Mouse (Mus musculus) kidney, adult 9 months (tissue): Measurements from ENCODE around the gene Gm20823.
"Not testable (repeated sequence)": the region's sequence is repeated elsewhere in the genome, so short reads cannot be mapped to it uniquely, and the experiment has no call there.

Experiments used
- DNase-seq: peaks from one replicate; pipeline ENCODE4 v3.0.0; 2022

Gm20823 gene

DNA sequence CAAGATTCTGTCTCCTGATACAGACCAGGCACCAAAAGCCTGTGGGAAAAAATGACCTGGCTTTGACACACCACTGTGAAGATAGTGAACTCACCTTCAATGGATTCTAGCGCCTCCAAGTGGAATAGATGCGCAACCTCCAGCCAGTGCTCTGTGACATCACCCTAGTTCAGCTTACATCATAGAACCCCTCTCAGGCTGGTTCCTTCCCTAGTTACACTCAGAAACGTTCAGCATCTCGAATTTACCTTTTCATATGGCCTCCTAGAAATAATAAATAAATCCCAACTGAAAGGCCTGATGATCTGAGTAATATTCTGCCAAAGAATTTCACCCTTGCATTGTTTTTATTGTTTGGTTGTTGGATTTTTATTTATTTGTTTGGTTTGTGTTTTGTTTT lies at the start of gene Gm20823:
Gm20823 (minus strand) TSS at position 101 of the 400 bp plus-strand sequence.
- not testable (repeated sequence) for DNase-seq
